Mouse (Mus musculus) testis, postnatal 10 days (tissue): ENCODE data around the gene Mief2.

Experiments
- DNase-seq: peaks from one replicate; pipeline ENCODE4 v3.0.0; 2021; ENCODE audit warnings: low spot score

Mief2 gene

GRCm38 (mm10) chr11:60728260-60728761 lies at the start of gene Mief2:
Gene Mief2 (plus strand): TSS chr11:60728398.
- DNase-seq, result peak; percentile 92

DNA sequence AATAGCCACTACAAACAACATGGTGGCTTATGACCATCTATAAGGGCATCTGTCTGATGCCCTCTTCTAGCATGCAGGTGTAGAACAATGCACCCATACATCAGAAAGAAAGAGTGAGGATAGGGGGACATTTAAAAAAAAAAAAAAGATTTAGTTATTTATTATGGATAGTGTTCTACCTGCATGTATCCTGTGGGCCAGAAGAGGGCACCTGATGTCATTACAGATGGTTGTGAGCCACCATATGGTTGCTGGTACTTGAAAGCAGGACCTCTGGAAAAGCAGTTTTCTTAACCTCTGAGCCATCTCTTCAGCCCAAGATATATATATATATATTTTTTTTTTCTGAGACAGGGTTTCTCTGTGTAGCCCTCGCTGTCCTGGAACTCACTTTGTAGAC lies 32.0 kb upstream of the Mief2 start:
- no peak for DNase-seq

DNA sequence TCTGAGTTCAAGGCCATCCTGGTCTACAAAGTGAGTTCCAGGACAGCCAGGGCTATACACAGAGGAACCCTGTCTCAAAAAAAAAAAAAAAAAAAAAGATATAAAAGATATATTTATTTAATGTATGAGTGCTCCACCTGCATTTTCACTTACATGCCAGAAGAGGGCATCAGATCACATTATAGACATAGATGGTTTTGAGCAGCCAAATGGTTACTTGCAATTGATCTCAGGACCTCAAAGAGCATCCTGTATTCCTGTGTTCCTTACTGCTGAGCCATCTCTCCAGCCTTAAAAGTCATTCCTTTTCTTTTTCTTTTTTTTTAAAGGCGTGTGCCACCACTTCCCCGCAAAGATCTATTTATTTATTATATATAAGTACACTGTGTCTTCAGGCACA lies 30.6 kb upstream of the Mief2 start:
- no peak for DNase-seq

DNA sequence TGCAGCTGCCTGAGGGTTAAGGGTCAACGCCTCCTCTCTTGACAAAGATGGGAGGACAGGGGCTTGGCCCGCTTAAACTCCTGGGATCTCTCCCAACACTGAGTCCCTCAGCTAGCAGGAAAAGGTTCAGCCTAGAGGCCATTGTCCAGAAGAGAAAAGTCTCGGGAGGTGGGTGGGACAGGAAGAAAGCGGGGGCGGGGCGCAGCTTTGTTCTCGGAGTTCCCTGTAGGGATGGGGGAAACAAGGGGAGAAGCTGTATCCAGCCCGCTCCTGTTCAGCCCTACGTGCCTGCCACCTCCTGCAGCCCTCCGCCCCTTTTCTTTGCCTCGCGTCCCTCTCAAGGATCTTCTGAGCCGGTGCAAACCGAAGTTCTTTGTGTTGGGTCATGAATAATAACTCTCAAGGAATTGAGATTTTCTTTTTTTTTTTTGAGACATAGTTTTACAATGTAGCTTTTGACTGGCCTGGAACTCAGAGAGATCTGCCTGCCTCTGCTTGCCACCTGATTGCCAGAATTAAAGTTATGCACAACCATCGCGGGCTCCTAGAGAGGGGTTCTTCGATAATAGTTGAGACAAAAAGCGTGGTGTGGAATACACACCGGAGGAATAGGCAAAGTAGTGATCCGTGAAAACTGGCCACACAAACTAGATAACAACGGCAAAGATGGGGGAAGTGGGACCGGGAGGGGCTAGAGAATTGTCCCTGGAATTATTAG lies 29.2 kb upstream of the Mief2 start:
- DNase-seq, result peak; percentile 89

DNA sequence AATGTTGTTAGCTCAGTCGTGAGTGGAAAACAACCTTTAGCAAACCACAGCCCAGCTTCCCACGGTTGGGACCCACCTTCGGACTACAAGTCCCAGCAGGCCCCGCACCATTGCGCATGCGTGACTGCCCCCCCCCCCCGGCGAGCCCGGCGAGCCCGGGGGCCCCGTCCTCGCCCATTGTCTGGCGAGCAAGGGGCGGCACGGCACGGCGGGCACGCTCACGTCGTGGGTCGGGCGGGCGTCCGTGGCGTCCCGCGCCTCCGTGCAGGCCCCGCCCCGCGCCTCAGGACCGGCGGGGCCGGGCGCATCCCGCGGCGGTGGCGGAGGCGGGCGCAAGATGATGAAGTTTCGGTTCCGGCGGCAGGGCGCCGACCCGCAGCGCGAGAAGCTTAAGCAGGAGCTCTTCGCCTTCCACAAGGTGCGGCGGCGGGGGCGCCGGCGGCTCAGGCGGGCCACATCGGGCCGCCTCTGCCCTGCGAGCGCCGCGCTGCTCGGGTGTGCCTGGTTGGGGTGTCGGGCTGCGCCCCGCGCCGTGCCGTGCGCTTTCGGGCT lies 28.6 kb upstream of the Mief2 start, which contains the start of gene Llgl1:
TSS of gene Llgl1 (plus strand) at position 200 of the 552 bp plus-strand sequence.
- peak; percentile 91 for DNase-seq

- peak; percentile 40 for DNase-seq
Measured at GRCm38 (mm10) chr11:60700320-60701185, 27.6 kb upstream of the Mief2 start.

DNA sequence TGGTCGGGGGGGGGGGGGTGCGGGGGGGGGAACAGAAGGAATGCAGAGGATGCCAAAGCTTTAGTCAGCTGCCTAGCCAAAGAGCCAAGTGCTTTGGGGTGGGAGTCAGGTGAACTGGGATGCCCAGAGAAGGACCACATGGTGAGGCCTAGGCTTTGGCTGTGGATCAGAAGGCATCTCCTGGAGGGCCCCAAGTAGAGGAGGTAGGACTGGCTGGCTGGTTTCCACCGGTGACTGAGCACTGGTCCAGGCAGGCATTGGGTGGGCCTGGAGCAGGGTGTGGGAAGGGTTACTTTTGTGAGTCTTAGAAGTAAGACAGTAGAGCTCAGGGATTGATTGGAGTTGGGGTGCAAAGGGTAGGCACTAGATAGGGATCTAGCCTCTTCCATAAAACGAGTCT lies 26.6 kb upstream of the Mief2 start:
- DNase-seq, result peak; percentile 48

DNA sequence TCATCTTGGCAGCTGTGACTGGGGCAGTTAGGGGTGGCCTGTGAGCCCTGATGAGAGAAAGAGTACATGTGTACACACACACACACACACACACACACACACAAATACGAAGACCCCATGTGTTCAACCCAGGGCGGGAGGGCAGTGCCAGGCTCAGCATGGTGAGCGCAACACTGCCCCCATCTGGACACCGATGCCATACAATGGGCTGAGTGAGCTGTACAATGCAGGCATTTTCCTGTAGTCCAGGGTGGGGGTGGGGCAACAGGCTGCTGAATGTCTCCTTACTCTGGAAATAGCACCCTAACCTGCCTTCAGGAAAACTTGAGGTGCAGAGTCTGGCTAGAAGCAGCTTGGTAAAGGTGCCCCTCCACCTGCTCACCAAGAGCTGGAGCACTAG lies 25.1 kb upstream of the Mief2 start:
- peak; percentile 84 for DNase-seq

DNA sequence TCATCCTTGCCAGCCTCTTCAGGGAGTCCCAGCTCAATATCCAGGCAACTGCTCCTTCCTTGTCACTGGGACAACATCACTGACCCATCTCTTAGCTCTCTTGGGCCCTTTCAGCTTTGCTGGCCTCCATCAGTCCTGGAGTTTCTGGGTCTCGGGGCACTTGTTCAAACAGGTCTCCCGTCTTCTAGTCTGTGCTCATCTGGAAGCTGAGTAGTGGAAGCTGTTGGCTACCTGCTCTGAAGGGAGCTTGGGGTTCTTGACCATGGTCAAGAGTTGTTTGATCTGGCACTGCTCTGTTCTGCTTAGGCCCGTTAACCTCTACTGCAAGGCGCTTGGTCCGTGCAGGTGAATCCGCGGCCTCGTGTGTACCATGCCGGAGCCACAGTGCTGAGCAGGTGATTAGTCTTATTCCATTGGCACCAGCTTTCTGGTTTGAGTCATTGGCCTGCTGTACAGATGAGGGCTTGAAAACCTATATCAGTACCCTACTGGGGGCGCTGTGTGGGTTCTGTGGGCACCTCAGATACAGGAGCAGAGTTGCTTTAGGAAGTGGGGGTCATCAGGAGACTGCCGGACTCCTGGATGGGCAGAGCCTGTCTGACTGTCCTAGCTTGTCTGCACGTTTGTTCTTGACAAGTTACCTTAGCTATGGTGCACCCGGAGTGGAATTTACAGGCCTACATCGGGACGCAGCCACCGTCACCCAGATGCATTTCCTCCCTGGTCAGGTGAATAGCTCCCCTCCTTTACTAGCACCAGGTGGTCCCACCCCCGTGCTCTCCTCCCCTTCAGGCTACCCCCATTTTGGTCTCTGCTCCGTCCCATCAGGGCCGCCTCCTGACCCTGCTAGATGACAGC lies 23.9 kb upstream of the Mief2 start:
- peak; percentile 40 for DNase-seq

GRCm38 (mm10) chr11:60705255-60705654 lies 22.9 kb upstream of the Mief2 start:
- peak; percentile 38 for DNase-seq

GRCm38 (mm10) chr11:60706076-60706475 lies 22.1 kb upstream of the Mief2 start:
- DNase-seq, result no peak

- DNase-seq, result peak; percentile 44
Measured at GRCm38 (mm10) chr11:60706696-60707480, 21.3 kb upstream of the Mief2 start.

DNA sequence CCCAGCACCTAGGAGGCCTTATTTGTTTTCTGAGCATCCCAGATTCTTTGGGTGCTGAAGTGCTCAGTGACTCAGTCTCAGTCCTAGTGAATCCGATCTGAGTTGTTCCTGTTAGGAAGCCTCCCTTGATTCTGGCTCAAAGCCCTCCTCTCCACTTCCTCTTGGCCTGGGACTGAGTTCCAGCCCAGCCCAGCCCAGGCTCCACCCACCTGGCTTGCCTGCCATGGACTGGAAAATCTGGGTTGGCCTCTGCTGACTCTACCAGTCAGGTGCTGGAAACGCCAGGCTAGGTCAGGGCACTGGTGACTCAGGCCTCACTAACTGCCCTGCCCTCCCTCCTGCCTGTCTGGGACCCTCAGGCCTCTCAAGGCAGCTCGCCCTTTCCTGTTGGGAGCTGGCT lies 20.5 kb upstream of the Mief2 start:
- peak; percentile 72 for DNase-seq

DNA sequence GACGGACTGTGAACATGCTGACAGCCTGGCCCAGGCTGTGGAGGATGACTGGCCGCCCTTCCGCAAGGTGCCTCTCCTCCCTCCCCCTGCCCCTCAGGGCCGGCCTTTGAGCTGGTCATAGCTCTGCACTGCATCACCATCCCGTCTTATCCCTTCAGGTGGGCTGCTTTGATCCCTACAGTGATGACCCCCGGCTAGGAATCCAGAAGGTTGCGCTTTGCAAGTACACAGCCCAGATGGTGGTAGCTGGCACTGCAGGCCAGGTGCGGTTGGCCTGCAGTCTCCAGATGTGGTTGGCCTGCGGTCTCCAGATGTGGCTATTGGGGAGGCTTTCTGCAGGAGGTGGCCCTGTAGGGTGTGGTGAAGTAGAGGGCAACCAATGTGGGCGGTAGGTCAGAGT lies 19.6 kb upstream of the Mief2 start:
- DNase-seq, result peak; percentile 37

DNA sequence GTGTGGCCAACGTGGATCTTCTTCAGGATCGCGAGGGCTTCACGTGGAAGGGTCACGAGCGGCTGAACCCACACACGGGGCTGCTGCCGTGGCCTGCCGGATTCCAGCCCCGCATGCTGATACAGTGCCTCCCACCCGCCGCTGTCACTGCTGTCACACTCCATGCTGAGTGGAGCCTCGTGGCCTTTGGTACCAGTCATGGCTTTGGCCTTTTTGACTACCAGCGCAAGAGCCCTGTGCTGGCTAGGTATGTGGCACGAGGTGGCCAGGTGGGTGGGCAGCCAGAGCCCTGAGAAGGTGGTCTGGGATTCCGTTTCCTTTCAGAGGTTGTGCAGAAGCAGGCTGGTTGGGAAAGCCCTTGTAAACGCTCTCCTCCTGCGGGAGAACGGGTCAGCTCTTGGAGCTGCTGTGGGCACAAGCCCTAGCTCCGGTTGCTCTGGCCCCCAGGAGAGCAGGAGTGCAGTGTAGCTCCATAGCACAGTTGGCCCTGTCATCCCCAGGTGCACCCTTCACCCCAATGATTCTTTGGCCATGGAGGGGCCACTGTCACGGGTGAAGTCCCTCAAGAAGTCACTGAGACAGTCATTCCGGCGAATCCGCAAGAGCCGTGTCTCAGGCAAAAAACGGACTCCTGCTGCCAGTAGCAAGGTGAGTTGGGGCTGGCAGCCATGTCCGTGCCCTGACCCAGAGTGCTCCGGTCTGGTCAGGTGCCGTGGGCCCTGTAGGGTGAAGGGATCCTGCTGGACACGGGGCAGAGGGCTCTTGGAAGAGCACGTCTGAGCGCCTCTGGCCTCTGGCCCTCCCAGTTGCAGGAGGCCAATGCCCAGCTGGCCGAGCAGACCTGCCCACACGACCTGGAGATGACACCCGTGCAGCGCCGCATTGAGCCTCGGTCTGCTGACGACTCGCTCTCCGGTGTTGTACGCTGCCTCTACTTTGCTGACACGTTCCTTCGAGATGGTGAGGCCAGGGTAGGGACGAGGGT lies 18.4 kb upstream of the Mief2 start:
- DNase-seq, result peak; percentile 44

GRCm38 (mm10) chr11:60711218-60711617 lies 17.0 kb upstream of the Mief2 start:
- peak; percentile 40 for DNase-seq

GRCm38 (mm10) chr11:60712040-60712439 lies 16.2 kb upstream of the Mief2 start:
- peak; percentile 38 for DNase-seq

GRCm38 (mm10) chr11:60712639-60713255 lies 15.5 kb upstream of the Mief2 start:
- peak; percentile 38 for DNase-seq

GRCm38 (mm10) chr11:60715833-60716232 lies 12.4 kb upstream of the Mief2 start:
- no peak for DNase-seq
